Mouse (Mus musculus): ENCODE results near the gene Ccdc189. TPM values are rescaled to one million over a fixed set of nuclear protein-coding genes. Genes with fewer than 3 reads are reported as not detected.
"Not testable (repeated sequence)": the region's sequence is repeated elsewhere in the genome, so short reads cannot be mapped to it uniquely, and the experiment has no call there.

Gene Ccdc189
- 7.1 and 7.4 TPM in 2 replicates for polyA plus RNA-seq (2015; fragmentation: Nextera tagmentation; extraction: Ambion mirVana)

DNA sequence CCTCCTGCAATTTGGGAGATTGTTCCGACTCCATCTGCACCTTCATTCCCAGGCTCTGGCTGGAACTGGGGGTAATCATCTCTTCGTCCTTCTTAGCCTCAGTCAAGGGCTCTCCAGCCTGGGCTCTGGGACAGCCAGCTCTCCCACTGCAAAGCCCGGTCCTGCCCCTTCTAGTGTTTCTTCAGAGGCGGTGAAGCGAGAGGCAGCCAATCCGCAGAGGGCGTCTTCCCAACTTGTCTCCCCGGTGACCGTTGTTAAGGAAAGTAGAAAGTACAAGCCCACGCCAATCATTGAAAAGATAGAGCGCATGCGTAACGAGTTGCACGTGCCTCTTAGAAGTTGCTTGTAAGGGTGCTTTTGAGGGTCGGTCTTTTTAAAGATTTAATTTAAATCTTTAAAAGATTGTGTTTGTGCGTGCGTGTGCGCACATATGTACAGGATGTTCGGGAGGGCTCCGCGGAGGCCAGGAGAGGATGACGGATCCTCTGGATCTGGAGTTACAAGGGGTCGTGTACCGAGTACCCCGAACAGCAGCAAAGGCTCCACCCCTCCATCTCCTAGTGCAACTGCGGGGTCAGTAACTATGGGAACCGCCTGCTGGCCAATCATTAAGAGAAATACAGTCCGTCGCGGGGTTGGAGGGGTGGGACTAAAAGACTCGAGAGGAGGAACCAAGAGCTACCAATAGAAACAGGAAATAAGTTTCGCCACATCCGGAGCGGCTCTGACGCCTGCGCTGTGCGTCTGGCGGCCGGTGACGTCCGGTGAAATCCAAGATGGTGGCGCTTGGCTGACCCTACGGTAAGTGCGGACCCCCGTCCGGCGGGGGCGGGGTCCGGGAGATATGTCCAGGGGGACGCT, at the start of gene Ccdc189, which contains the start of gene Rnf40:
Ccdc189 (minus strand) TSS at position 585 of the 861 bp plus-strand sequence.
Rnf40 (plus strand) TSS at position 757 of the 861 bp plus-strand sequence.
- ATAC-seq (ENCODE audit: low FRiP score), result peak; percentile 97
- H3K4me3 ChIP-seq (replicated peaks), result peak within 1 kb of the TSS; percentile 81
- no peaks in the 10 kb centered on the region for H3K27me3 ChIP-seq (replicated peaks)
- H3K4me2 ChIP-seq, result peak within 1 kb of the TSS; percentile 96
- H3K9me3 ChIP-seq (replicated peaks), result no peaks in the 10 kb centered on the region
- peaks cover 52% of the 10 kb centered on the region for H3K36me3 ChIP-seq
- H3K27ac ChIP-seq (replicated peaks), result peak within 1 kb of the TSS; percentile 80
- H3K4me1 ChIP-seq, result peaks cover 25% of the 10 kb centered on the region
- peak within 1 kb of the TSS; percentile 77 for H3K9ac ChIP-seq (replicated peaks)
- under 1% methylated on average over 50 of the region's 50 CpGs for WGBS

DNA sequence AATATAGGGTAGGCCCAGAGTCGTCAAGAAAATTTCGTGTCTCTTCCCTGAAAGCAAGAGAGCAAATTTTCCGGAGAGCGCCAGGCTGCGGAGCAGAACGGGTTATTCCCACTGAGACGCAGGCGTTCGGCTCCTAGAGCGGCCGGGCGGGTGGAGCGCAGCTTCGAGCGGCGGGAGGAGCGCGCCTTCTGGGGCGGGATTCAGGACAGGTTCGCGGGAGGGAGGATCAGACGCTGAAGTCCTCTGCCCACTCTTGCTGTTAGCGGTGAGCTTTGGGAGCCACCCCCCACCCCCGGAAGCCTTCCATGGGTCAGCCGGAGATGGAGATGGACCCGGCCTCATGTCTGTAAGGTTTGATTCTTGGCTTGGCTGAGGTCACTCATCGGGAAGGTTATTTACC, 48.6 kb upstream of the Ccdc189 start:
- peak; percentile 83 for ATAC-seq (ENCODE audit: low FRiP score)
- Histone ChIP-seq H3K4me2 (peak overlapping the region; percentile 74), H3K27ac (replicated peaks) (peak overlapping the region; percentile 54), H3K9me3 (replicated peaks) (no peaks in the 10 kb centered on the region), H3K36me3 (no peaks in the 10 kb centered on the region), H3K27me3 (replicated peaks) (no peaks in the 10 kb centered on the region), H3K9ac (replicated peaks) (peak overlapping the region; percentile 62), H3K4me3 (replicated peaks) (peak overlapping the region; percentile 59), H3K4me1 (peaks cover 10% of the 10 kb centered on the region)
- WGBS, result under 1% methylated on average over 27 of the region's 27 CpGs

GRCm38 (mm10) chr7:127631416-127631815, 43.0 kb upstream of the Ccdc189 start:
- Histone ChIP-seq H3K9ac (replicated peaks) (no peak overlapping the region), H3K27ac (replicated peaks) (no peak overlapping the region), H3K27me3 (replicated peaks) (no peaks in the 10 kb centered on the region), H3K9me3 (replicated peaks) (no peaks in the 10 kb centered on the region), H3K4me2 (no peak overlapping the region), H3K4me3 (replicated peaks) (no peak overlapping the region), H3K4me1 (no peaks in the 10 kb centered on the region), H3K36me3 (no peaks in the 10 kb centered on the region)
- ATAC-seq (ENCODE audit: low FRiP score), result no peak
- WGBS, result 68% methylated on average over 4 of the region's 4 CpGs

DNA sequence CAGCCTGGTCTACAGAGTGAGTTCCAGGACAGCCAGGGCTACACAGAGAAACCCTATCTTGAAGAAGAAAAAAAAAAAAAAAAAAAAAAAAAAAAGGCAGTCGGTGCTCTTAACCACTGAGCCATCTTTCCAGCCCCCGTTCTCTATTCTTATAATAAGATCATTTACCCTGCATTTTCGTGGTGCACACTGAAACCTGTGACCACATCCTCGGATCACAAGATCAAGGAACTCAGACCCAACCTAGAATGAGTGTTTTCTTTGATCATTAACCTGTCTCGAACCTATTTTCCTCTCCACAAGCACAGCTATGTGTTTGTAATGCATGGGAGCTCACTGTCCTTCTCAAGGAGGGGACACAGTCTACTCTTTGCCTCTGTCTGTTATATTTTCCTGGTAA, 40.3 kb upstream of the Ccdc189 start:
- Histone ChIP-seq H3K9me3 (replicated peaks) (no peaks in the 10 kb centered on the region), H3K4me1 (no peaks in the 10 kb centered on the region), H3K27me3 (replicated peaks) (no peaks in the 10 kb centered on the region), H3K9ac (replicated peaks) (no peak overlapping the region), H3K27ac (replicated peaks) (no peak overlapping the region), H3K4me3 (replicated peaks) (no peak overlapping the region), H3K4me2 (no peak overlapping the region), H3K36me3 (no peaks in the 10 kb centered on the region)
- 91% methylated on average over 5 of the region's 5 CpGs for WGBS
- no peak for ATAC-seq (ENCODE audit: low FRiP score)

DNA sequence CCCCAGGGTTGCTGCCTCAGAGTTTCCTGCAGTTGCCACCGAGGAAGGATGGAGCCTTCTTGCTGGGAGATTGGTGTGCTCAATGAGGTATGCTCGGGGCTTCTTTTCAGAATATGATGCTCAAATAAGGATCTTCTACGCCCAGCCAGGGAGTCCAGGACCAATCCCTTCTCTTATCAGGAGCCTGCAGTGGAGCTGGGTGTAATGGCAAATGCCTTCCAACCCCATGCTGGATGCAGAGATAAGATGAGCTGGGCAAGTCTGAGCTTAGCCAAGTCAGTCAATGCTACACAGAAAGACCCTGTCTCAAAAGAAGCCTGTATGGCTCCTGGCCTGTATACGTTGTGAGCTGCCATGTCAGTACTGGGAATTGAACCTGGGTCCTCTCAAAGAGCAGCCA, 38.1 kb upstream of the Ccdc189 start:
- Histone ChIP-seq H3K27ac (replicated peaks) (no peak overlapping the region), H3K4me3 (replicated peaks) (no peak overlapping the region), H3K36me3 (no peaks in the 10 kb centered on the region), H3K27me3 (replicated peaks) (no peaks in the 10 kb centered on the region), H3K9ac (replicated peaks) (no peak overlapping the region), H3K4me2 (no peak overlapping the region), H3K9me3 (replicated peaks) (no peaks in the 10 kb centered on the region), H3K4me1 (no peaks in the 10 kb centered on the region)
- no peak for ATAC-seq (ENCODE audit: low FRiP score)
- WGBS, result 92% methylated on average over 4 of the region's 4 CpGs

DNA sequence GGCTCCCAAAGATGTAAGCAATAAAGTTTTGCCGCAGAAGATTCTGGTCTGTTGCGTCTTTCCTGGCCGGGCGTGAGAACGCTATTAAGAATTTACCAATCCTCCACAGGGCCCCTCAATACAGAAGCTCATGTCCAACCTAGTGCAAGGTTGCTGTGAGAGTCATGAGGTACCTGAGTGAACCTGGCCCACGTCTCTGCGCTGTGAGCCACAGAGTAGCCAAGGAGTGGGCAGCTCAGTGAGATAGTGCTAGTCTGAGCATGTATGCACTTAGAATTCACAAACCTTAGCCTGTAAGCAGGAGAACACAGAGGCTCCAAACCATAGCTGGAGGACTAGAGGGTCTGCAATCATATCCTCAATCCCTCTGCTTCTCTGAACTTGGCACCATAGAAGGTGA, 37.6 kb upstream of the Ccdc189 start:
- no peaks in the 10 kb centered on the region for H3K36me3 ChIP-seq
- no peak for ATAC-seq (ENCODE audit: low FRiP score)
- WGBS, result 97% methylated on average over 7 of the region's 7 CpGs
- no peaks in the 10 kb centered on the region for H3K27me3 ChIP-seq (replicated peaks)
- no peaks in the 10 kb centered on the region for H3K9me3 ChIP-seq (replicated peaks)
- no peak overlapping the region for H3K9ac ChIP-seq (replicated peaks)
- H3K4me3 ChIP-seq (replicated peaks), result no peak overlapping the region
- no peak overlapping the region for H3K27ac ChIP-seq (replicated peaks)
- H3K4me2 ChIP-seq, result no peak overlapping the region
- H3K4me1 ChIP-seq, result no peaks in the 10 kb centered on the region

DNA sequence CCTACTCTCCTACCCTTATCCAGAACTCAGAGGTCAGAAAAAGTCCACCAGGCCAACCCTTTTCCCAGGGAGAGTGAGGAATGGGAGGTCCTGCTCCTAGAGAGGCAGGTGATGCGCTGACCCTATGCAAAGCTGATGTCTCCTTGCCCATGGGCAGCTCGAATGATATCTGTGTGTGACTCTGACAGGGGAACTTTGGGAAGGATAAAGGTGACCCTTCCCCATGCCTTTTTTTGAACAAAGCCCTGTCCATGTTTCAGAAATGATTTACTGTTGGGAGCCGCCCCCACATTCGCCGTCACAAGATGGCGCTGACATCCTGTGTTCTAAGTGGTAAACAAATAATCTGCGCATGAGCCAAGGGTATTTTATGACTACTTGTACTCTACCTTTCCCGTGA, 30.0 kb upstream of the Ccdc189 start:
- H3K9ac ChIP-seq (replicated peaks); H3K9me3 ChIP-seq (replicated peaks); ATAC-seq (ENCODE audit: low FRiP score); H3K27ac ChIP-seq (replicated peaks); H3K36me3 ChIP-seq; H3K27me3 ChIP-seq (replicated peaks); H3K4me2 ChIP-seq; H3K4me3 ChIP-seq (replicated peaks): not testable (repeated sequence)
- WGBS, result 89% methylated on average over 7 of the region's 8 CpGs
- H3K4me1 ChIP-seq, result peaks cover 31% of the 10 kb centered on the region

DNA sequence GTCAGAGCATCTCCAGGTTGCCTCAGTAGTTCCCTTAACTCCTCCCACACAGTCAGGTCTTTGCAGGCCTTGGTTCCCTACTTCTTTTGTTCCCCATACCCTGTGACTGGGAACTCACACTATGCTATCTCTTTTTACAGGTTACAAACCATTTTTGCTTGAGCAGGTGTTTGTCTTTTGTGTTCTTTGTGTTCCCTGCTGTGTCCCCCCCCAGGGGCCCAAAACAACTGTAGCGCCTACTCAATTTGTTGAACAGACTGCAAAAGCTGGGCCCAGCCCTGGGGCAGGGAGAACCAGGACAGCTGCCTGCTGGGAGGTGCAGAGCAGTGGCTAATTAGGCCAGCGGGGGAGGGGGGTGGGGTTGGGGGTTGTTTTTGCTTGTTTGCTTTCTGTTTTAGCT, 29.6 kb upstream of the Ccdc189 start:
- WGBS, result 27% methylated on average over 2 of the region's 2 CpGs
- peaks cover 35% of the 10 kb centered on the region for H3K4me1 ChIP-seq

GRCm38 (mm10) chr7:127616881-127617280, 28.5 kb upstream of the Ccdc189 start:
- WGBS, result 87% methylated on average over 1 of the region's 1 CpGs
- H3K4me1 ChIP-seq, result peaks cover 38% of the 10 kb centered on the region
- H3K9ac ChIP-seq (replicated peaks), result no peak overlapping the region
- H3K4me3 ChIP-seq (replicated peaks), result no peak overlapping the region
- no peak for ATAC-seq (ENCODE audit: low FRiP score)
- no peaks in the 10 kb centered on the region for H3K9me3 ChIP-seq (replicated peaks)
- no peaks in the 10 kb centered on the region for H3K27me3 ChIP-seq (replicated peaks)
- no peak overlapping the region for H3K4me2 ChIP-seq
- no peak overlapping the region for H3K27ac ChIP-seq (replicated peaks)
- H3K36me3 ChIP-seq, result peaks cover 8% of the 10 kb centered on the region

More for the DNA sequence above, 29.6 kb upstream of the Ccdc189 start:
- H3K9me3 ChIP-seq (replicated peaks), result no peaks in the 10 kb centered on the region
- H3K27ac ChIP-seq (replicated peaks), result no peak overlapping the region
- no peak overlapping the region for H3K4me2 ChIP-seq
- H3K4me3 ChIP-seq (replicated peaks), result no peak overlapping the region
- H3K9ac ChIP-seq (replicated peaks), result no peak overlapping the region
- H3K36me3 ChIP-seq, result no peaks in the 10 kb centered on the region
- no peak for ATAC-seq (ENCODE audit: low FRiP score)
- no peaks in the 10 kb centered on the region for H3K27me3 ChIP-seq (replicated peaks)

GRCm38 (mm10) chr7:127616336-127616735, 27.9 kb upstream of the Ccdc189 start:
- WGBS, result 53% methylated on average over 1 of the region's 1 CpGs
- Histone ChIP-seq H3K27me3 (replicated peaks) (no peaks in the 10 kb centered on the region), H3K9me3 (replicated peaks) (no peaks in the 10 kb centered on the region), H3K4me3 (replicated peaks) (peak overlapping the region; percentile 96), H3K27ac (replicated peaks) (no peak overlapping the region; the same call in 1 of the 2 replicates), H3K9ac (replicated peaks) (0 out of 2 replicates have a peak overlapping the region, but pooled peaks have one; percentile 92), H3K4me1 (peaks cover 38% of the 10 kb centered on the region), H3K36me3 (peaks cover 14% of the 10 kb centered on the region), H3K4me2 (peak overlapping the region; percentile 86)
- no peak for ATAC-seq (ENCODE audit: low FRiP score)

DNA sequence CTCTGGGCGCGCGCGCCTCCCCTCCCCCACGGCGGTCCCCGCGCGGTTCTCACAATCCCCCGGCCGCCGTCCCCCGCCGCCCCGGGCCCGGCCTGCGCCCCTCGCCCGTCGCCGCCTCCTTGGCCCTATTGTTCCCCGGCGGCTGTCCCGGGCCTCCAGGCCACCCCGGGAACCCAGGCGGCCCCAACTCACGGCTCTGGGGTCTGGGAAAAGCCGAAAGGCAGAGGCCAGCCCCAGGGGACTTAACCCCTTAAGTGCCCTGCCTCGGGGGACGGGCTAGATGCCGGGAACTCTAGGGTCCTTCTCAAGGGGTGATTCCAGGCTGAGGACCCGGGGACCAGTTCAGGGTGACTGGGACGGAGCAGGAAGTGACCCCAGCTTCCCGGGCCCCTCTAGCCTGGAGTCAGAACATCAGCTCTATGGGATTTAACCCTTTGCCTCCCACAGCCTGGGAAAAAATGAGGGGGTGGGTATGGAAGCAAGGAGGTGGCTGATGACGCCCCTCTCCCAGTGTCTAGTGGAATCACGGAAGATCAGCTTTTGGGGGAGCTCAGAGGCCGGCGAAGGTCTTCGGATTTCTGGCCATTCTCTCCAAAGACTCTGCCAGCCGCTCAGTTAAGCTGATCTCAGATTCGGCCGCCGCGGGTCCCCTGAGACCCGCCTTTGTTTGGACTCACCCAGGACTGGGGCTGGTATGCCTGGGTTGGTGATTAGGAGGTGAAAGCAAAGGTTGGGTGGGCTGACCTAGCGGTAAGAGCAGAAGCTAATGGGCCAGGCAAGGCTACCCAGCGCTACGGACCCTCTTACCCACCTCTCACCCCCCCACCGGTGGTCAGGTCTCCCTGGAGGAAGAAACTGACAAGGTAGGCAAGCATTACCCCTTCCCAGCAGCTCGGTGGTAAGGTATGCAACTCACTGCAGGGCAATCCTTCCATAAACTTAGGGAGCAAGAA, 26.8 kb upstream of the Ccdc189 start, which contains the start of gene Zfp629:
Zfp629 (minus strand) TSS at position 907 of the 953 bp plus-strand sequence.
- H3K4me2 ChIP-seq, result peak within 1 kb of the TSS; percentile 86
- peak; percentile 92 for ATAC-seq (ENCODE audit: low FRiP score)
- no peaks in the 10 kb centered on the region for H3K27me3 ChIP-seq (replicated peaks)
- H3K4me3 ChIP-seq (replicated peaks), result peak within 1 kb of the TSS; percentile 96
- under 1% methylated on average over 50 of the region's 50 CpGs for WGBS
- peak within 1 kb of the TSS; percentile 89 for H3K27ac ChIP-seq (replicated peaks)
- peaks cover 25% of the 10 kb centered on the region for H3K36me3 ChIP-seq
- H3K4me1 ChIP-seq, result peaks cover 38% of the 10 kb centered on the region
- peak within 1 kb of the TSS; percentile 92 for H3K9ac ChIP-seq (replicated peaks)
- H3K9me3 ChIP-seq (replicated peaks), result no peaks in the 10 kb centered on the region

All from neural tube, embryonic 15.5 days (tissue).